Mouse (Mus musculus): ENCODE data around the gene Adgrb3. TPM values are rescaled to one million over a fixed set of nuclear protein-coding genes. Genes with fewer than 3 reads are reported as not detected.
A peak's percentile ranks its signal among the peaks of the same experiment; 100 is the strongest.

Gene Adgrb3
- polyA plus RNA-seq, 1 experiment, result 0.14 TPM

- H3K4me1 ChIP-seq (ENCODE audit: control insufficient read depth, insufficient read depth, low read length), result no peaks in the 10 kb centered on the region
- H3K27ac ChIP-seq (ENCODE audit: insufficient read depth, low read depth, low read length), result no peak overlapping the region
- H3K27me3 ChIP-seq (replicated peaks; ENCODE audit: control insufficient read depth, insufficient read depth, low read length), result no peaks in the 10 kb centered on the region
- TF ChIP-seq CTCF (conservative IDR thresholded peaks at IDR 0.05; ENCODE audit: insufficient read depth, insufficient read length, low read depth, low read length) (no peak), POLR2A (IDR thresholded peaks at IDR 0.05; ENCODE audit: low read depth, low read length) (no peak)
- 68% methylated on average over 2 of the region's 2 CpGs for WGBS
- DNase-seq, result no peak
- H3K36me3 ChIP-seq (ENCODE audit: control insufficient read depth, insufficient read depth, low read length), result no peaks in the 10 kb centered on the region
- H3K4me3 ChIP-seq (ENCODE audit: insufficient read depth, low read depth, low read length), result no peak overlapping the region
Measured at GRCm38 (mm10) chr1:25543915-25544314, 285.6 kb downstream of the Adgrb3 start.

DNA sequence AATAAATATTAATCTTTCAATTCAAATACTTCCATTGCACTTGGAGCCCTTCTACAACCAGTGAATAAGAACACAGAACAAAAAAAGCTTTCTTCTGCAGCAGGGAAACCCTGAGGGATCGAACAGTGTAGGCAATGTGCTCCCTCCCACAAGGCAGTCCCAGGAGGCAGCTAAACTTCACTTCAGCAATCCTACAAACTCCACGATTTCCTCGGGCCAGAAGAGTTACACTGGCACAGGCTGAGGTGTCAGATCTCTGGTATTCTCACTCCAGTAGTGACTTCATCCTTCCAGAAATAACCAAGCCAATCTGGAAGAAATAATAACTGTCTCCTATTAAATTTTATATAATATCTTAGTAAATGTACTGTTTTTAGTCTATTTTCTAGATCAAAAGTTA, 286.6 kb downstream of the Adgrb3 start:
- no peaks in the 10 kb centered on the region for H3K4me1 ChIP-seq (ENCODE audit: control insufficient read depth, insufficient read depth, low read length)
- no peak for DNase-seq
- no peak overlapping the region for H3K4me3 ChIP-seq (ENCODE audit: insufficient read depth, low read depth, low read length)
- no peak for TF ChIP-seq CTCF (conservative IDR thresholded peaks at IDR 0.05; ENCODE audit: insufficient read depth, insufficient read length, low read depth, low read length)
- no peak for TF ChIP-seq POLR2A (IDR thresholded peaks at IDR 0.05; ENCODE audit: low read depth, low read length)
- H3K27ac ChIP-seq (ENCODE audit: insufficient read depth, low read depth, low read length), result no peak overlapping the region
- 51% methylated on average over 3 of the region's 3 CpGs for WGBS
- no peaks in the 10 kb centered on the region for H3K27me3 ChIP-seq (replicated peaks; ENCODE audit: control insufficient read depth, insufficient read depth, low read length)
- no peaks in the 10 kb centered on the region for H3K36me3 ChIP-seq (ENCODE audit: control insufficient read depth, insufficient read depth, low read length)

- no peak overlapping the region for H3K4me3 ChIP-seq (ENCODE audit: insufficient read depth, low read depth, low read length)
- no peaks in the 10 kb centered on the region for H3K36me3 ChIP-seq (ENCODE audit: control insufficient read depth, insufficient read depth, low read length)
- WGBS, result 47% methylated on average over 4 of the region's 4 CpGs
- no peak for TF ChIP-seq CTCF (conservative IDR thresholded peaks at IDR 0.05; ENCODE audit: insufficient read depth, insufficient read length, low read depth, low read length)
- H3K4me1 ChIP-seq (ENCODE audit: control insufficient read depth, insufficient read depth, low read length), result no peaks in the 10 kb centered on the region
- H3K27ac ChIP-seq (ENCODE audit: insufficient read depth, low read depth, low read length), result no peak overlapping the region
- no peaks in the 10 kb centered on the region for H3K27me3 ChIP-seq (replicated peaks; ENCODE audit: control insufficient read depth, insufficient read depth, low read length)
- peak; percentile 12 for DNase-seq
Measured at GRCm38 (mm10) chr1:25526976-25527375, 302.5 kb downstream of the Adgrb3 start.

- DNase-seq, result no peak
- WGBS, result 56% methylated on average over 10 of the region's 10 CpGs
- Histone ChIP-seq H3K27me3 (replicated peaks; ENCODE audit: control insufficient read depth, insufficient read depth, low read length) (no peaks in the 10 kb centered on the region), H3K27ac (ENCODE audit: insufficient read depth, low read depth, low read length) (no peak overlapping the region), H3K4me3 (ENCODE audit: insufficient read depth, low read depth, low read length) (no peak overlapping the region), H3K36me3 (ENCODE audit: control insufficient read depth, insufficient read depth, low read length) (no peaks in the 10 kb centered on the region), H3K4me1 (ENCODE audit: control insufficient read depth, insufficient read depth, low read length) (no peaks in the 10 kb centered on the region)
- TF ChIP-seq POLR2A (IDR thresholded peaks at IDR 0.05; ENCODE audit: low read depth, low read length) (no peak), CTCF (conservative IDR thresholded peaks at IDR 0.05; ENCODE audit: insufficient read depth, insufficient read length, low read depth, low read length) (peak; percentile 34; the same call in 1 of the 2 replicates)
Measured at GRCm38 (mm10) chr1:25510321-25511055, 319.0 kb downstream of the Adgrb3 start.

DNA sequence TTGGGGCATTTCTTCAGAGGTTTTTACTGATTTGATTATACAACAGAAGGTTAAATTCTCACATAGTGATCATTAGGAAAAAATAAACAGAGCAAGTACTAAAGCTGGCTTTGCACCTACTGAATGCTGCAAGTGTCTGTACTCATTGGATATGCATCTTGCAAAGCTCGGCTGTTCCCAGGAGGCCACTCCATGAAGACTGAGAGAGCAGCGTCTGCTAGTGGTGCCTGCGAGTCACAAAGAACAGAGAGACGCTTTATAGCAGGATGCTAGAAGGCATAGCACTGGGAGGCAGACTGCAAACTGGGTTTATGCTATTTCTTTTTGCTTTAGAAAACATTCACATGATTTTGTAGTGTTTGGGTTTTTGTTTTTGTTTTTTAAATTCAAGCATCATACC, 325.2 kb downstream of the Adgrb3 start:
- H3K4me1 ChIP-seq (ENCODE audit: control insufficient read depth, insufficient read depth, low read length), result no peaks in the 10 kb centered on the region
- H3K4me3 ChIP-seq (ENCODE audit: insufficient read depth, low read depth, low read length), result no peak overlapping the region
- DNase-seq, result no peak
- no peak overlapping the region for H3K27ac ChIP-seq (ENCODE audit: insufficient read depth, low read depth, low read length)
- TF ChIP-seq POLR2A (IDR thresholded peaks at IDR 0.05; ENCODE audit: low read depth, low read length), result no peak
- no peak for TF ChIP-seq CTCF (conservative IDR thresholded peaks at IDR 0.05; ENCODE audit: insufficient read depth, insufficient read length, low read depth, low read length)
- H3K36me3 ChIP-seq (ENCODE audit: control insufficient read depth, insufficient read depth, low read length), result no peaks in the 10 kb centered on the region
- H3K27me3 ChIP-seq (replicated peaks; ENCODE audit: control insufficient read depth, insufficient read depth, low read length), result no peaks in the 10 kb centered on the region
- whole genome bisulfite sequencing, result 22% methylated on average over 4 of the region's 4 CpGs

DNA sequence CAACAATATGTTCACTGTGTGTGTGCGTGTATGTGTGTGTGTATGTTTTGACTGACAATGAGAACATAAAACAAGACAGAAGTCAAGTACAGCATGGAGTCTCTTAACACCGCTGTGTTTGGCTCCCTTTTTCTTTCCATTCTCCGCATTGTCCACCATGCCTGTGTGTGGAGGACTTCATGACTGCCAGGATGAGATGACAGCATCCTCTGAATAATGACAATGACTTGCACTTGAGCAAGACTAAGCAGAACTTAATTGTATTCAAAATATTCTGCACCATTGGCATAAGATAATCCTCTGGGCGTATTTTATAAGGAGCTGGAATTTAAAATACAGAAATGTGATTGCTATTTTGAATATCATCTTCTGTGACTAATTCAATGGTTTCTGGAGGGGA, 326.0 kb downstream of the Adgrb3 start:
- DNase-seq, result no peak
- WGBS, result 79% methylated on average over 4 of the region's 4 CpGs
- Histone ChIP-seq H3K27me3 (replicated peaks; ENCODE audit: control insufficient read depth, insufficient read depth, low read length) (no peaks in the 10 kb centered on the region), H3K4me3 (ENCODE audit: insufficient read depth, low read depth, low read length) (no peak overlapping the region), H3K4me1 (ENCODE audit: control insufficient read depth, insufficient read depth, low read length) (no peaks in the 10 kb centered on the region), H3K36me3 (ENCODE audit: control insufficient read depth, insufficient read depth, low read length) (no peaks in the 10 kb centered on the region), H3K27ac (ENCODE audit: insufficient read depth, low read depth, low read length) (no peak overlapping the region)
- no peak for TF ChIP-seq CTCF (conservative IDR thresholded peaks at IDR 0.05; ENCODE audit: insufficient read depth, insufficient read length, low read depth, low read length)
- no peak for TF ChIP-seq POLR2A (IDR thresholded peaks at IDR 0.05; ENCODE audit: low read depth, low read length)

- no peak for DNase-seq
- no peak overlapping the region for H3K27ac ChIP-seq (ENCODE audit: insufficient read depth, low read depth, low read length)
- no peaks in the 10 kb centered on the region for H3K4me1 ChIP-seq (ENCODE audit: control insufficient read depth, insufficient read depth, low read length)
- TF ChIP-seq POLR2A (IDR thresholded peaks at IDR 0.05; ENCODE audit: low read depth, low read length) (no peak), CTCF (conservative IDR thresholded peaks at IDR 0.05; ENCODE audit: insufficient read depth, insufficient read length, low read depth, low read length) (no peak)
- H3K36me3 ChIP-seq (ENCODE audit: control insufficient read depth, insufficient read depth, low read length), result no peaks in the 10 kb centered on the region
- WGBS, result 58% methylated on average over 3 of the region's 3 CpGs
- no peak overlapping the region for H3K4me3 ChIP-seq (ENCODE audit: insufficient read depth, low read depth, low read length)
- no peaks in the 10 kb centered on the region for H3K27me3 ChIP-seq (replicated peaks; ENCODE audit: control insufficient read depth, insufficient read depth, low read length)
Measured at GRCm38 (mm10) chr1:25495202-25495914, 334.1 kb downstream of the Adgrb3 start.

Measured in kidney, adult 2 months (tissue).